Mouse (Mus musculus) stomach, postnatal 0 days (tissue): Measurements from ENCODE around the gene Etfbkmt. TPM values are rescaled to one million over a fixed set of nuclear protein-coding genes. Genes with fewer than 3 reads are reported as not detected.
A peak's percentile ranks its signal among the peaks of the same experiment; 100 is the strongest.

Experiments used
- ATAC-seq: fragments of 200-750 bp; cut with Nextera tagmentation; 2 replicates; pipeline ENCODE4 v1.8.0; 2017; ENCODE audit not compliant: low FRiP score, low TSS enrichment
- DNase-seq: peaks from one replicate; pipeline ENCODE4 v3.0.0-alpha.2; 2016; ENCODE audit warnings: low spot score
- H3K27ac ChIP-seq: fragments of 300-500 bp; sonication (generic); replicated peaks from 2 replicates; pipeline ENCODE4 v1.5.1; 2014; ENCODE audit warnings: mild to moderate bottlenecking, control low read depth
- H3K27me3 ChIP-seq: fragments of 300-500 bp; sonication (generic); 2 replicates; pipeline ENCODE4 v1.6.1; 2014; ENCODE audit warnings: low read length; ENCODE audit not compliant: control insufficient read depth, insufficient read depth
- H3K36me3 ChIP-seq: fragments of 300-500 bp; sonication (generic); 2 replicates; pipeline ENCODE4 v1.6.1; 2014; ENCODE audit warnings: low read length, mixed read lengths; ENCODE audit not compliant: control insufficient read depth, insufficient read depth
- H3K4me1 ChIP-seq: fragments of 300-500 bp; sonication (generic); replicated peaks from 2 replicates; pipeline ENCODE4 v1.6.1; 2014; ENCODE audit warnings: antibody characterized with exemption; ENCODE audit not compliant: control insufficient read depth, insufficient read depth
- H3K4me2 ChIP-seq: fragments of 300-500 bp; sonication (generic); replicated peaks from 2 replicates; pipeline ENCODE4 v1.6.1; 2014; ENCODE audit warnings: low read depth, mild to moderate bottlenecking, control low read depth, moderate library complexity
- H3K4me3 ChIP-seq: fragments of 300-500 bp; sonication (generic); 2 replicates; pipeline ENCODE4 v1.5.1; 2014; ENCODE audit warnings: low read depth, low read length, control low read depth
- H3K9ac ChIP-seq: fragments of 300-500 bp; sonication (generic); 2 replicates; pipeline ENCODE4 v1.6.1; 2014; ENCODE audit warnings: mild to moderate bottlenecking, low read length, control low read depth, mixed read lengths
- H3K9me3 ChIP-seq: fragments of 300-500 bp; sonication (generic); 2 replicates; pipeline ENCODE4 v1.6.1; 2016; ENCODE audit warnings: low read length; ENCODE audit not compliant: control insufficient read depth
- CTCF ChIP-seq: IDR thresholded peaks from 2 replicates; pipeline ENCODE4 v1.5.1; 2016; ENCODE audit warnings: antibody characterized with exemption, low read depth, mild to moderate bottlenecking, moderate library complexity
- EP300 ChIP-seq: optimal IDR thresholded peaks from 2 replicates; pipeline ENCODE3; 2016; ENCODE audit warnings: antibody characterized with exemption
- WGBS: fragments of 180-500 bp; shearing (Covaris S2); extraction: QIAGEN DNeasy Blood & Tissue Kit; methylation state at CpG from one replicate; pipeline ENCODE4 v1.1.7; 2014; 5-methylcytosine and 5-hydroxymethylcytosine counted together
- polyA plus RNA-seq: library from polyadenylated mRNA; unstranded; fragments of >200 nt; fragmentation: Nextera tagmentation; extraction: Ambion mirVana; gene quantifications from 2 replicates; pipeline ENCODE4 v1.2.1, GENCODE M21; 2015

Gene Etfbkmt
- polyA plus RNA-seq, 1 experiment from 2014 or later = 12.6 TPM

DNA sequence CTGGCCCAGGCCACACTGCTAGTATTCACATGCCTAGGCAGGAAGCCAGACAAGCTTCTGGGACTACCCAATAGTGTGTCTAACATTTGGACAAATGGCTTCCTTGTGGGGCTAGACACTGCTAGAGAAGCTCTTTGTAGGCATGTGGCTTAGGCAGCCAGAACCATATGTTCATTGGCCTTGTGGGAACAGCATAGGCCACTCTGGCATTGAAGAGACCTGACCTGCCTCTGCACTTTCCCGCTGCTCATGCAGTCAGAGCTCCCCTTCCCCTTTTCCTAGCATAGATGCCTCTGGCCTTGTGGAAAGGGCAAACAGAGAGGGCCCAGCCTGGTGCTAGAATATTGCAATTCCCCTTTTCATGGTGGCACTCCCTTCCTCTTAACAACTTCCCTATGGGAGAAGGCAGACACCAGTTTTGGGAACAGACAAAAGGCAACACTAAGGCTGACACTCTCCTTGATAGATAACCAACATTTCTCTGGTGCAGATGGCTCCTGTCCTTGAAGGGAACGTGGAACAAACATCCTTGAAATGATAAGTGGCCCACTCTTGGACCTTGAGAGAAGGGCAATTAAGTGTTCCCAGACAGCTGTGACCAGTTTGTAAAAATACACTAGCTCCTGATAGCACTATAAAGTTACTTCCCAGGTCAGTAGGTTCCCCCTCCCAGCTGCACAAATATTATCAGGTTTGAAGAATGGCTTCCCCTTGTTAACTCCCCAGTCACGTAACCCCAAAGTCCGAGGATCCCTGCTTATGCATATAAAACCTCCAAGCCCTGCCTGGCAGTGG is 34.4 kb downstream of the Etfbkmt start:
- Histone ChIP-seq H3K9ac (no peak overlapping the region), H3K27ac (no peak overlapping the region), H3K4me1 (no peaks in the 10 kb centered on the region), H3K27me3 (no peaks in the 10 kb centered on the region), H3K9me3 (no peaks in the 10 kb centered on the region), H3K4me3 (no peak overlapping the region), H3K36me3 (peaks cover 10% of the 10 kb centered on the region), H3K4me2 (no peak overlapping the region)
- ATAC-seq (no peak), DNase-seq (no peak)
- 45% methylated on average over 4 of the region's 4 CpGs for WGBS
- TF ChIP-seq CTCF (no peak), EP300 (no peak)

DNA sequence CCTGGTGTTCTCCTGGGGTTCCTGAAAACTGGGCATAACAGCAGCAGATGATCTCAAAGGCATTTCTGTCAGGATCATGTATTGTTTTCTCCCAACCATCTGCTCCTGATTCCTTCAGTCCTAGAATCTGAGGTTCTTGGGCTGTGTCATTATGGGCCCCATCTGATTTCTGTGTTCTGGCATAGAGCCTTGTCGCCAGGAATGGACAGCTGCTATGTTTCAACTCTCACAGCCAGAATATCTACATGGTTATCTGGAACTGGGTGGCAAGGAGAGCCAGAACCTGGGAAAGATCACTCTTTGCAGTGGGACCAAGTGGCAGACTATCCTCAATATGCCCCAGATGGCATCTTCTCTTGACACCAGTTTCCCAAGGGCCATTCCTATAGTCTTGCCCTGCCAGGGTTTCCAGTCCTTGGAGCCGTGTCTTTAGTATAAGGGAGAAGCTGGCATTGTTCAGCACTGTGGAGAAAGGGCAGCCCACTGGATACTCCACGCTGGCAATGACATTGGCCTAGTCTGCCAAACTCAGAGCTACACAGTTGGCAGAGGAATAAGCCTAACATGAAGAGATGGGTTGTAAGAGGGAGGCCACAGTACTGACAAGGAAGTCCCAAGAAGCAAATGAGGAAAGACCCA is 35.4 kb downstream of the Etfbkmt start:
- Histone ChIP-seq H3K36me3 (peaks cover 10% of the 10 kb centered on the region), H3K27ac (no peak overlapping the region), H3K4me3 (no peak overlapping the region), H3K4me1 (no peaks in the 10 kb centered on the region), H3K9ac (no peak overlapping the region), H3K9me3 (no peaks in the 10 kb centered on the region), H3K27me3 (no peaks in the 10 kb centered on the region), H3K4me2 (no peak overlapping the region)
- WGBS = 80% methylated on average over 3 of the region's 3 CpGs
- TF ChIP-seq CTCF (no peak), EP300 (no peak)
- ATAC-seq (no peak), DNase-seq (no peak)

DNA sequence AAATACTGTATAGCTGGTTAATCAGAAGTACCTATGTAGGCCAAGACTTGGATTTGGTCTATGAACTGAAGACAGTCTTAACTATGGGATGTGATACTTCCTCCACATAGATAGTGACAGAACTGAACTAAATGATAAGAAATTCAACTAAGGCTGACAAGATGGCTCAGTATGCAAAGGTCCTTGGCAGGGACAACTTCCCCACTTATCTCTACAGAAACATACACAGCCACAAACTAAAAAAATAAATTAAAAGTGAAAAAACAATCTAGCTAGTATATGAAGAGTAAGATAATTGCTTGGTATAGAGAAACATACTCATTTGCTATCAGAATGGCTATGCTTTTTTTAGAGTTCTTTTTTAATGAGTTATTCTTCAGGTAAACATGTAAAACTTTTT is 39.4 kb downstream of the Etfbkmt start:
- DNase-seq = no peak
- H3K9me3 ChIP-seq = no peaks in the 10 kb centered on the region
- no peak overlapping the region for H3K4me2 ChIP-seq
- H3K27ac ChIP-seq = no peak overlapping the region
- H3K4me3 ChIP-seq = no peak overlapping the region
- H3K9ac ChIP-seq = no peak overlapping the region
- no peak for ATAC-seq
- TF ChIP-seq CTCF = no peak
- no peak for TF ChIP-seq EP300
- no peaks in the 10 kb centered on the region for H3K4me1 ChIP-seq
- no peaks in the 10 kb centered on the region for H3K27me3 ChIP-seq
- H3K36me3 ChIP-seq = peaks cover 21% of the 10 kb centered on the region

DNA sequence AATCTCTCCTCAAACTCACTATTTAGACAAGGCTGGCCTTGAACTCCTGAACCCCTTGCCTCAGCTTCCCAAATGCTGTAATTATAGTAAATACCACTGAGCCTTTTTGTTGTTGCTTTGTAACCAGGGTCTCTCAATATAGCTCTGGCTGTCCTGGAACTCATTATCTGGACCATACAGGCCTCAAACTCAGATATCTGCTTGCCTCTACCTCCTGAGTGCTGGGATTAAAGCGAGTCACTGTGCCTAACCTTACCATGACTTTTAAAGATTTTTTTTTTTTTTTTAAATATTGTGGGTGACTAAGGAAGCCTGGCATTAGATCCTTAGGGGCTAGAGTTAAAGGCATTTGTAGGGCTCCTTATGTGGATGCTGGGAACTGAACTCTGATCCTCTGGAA is 44.4 kb downstream of the Etfbkmt start:
- ATAC-seq = no peak
- DNase-seq = no peak
- H3K9ac ChIP-seq = no peak overlapping the region
- TF ChIP-seq EP300 = no peak
- no peak for TF ChIP-seq CTCF
- 0 out of 2 replicates have a peak, but pooled peaks cover 4% of the 10 kb centered on the region for H3K4me1 ChIP-seq
- H3K36me3 ChIP-seq = peaks cover 11% of the 10 kb centered on the region
- no peaks in the 10 kb centered on the region for H3K9me3 ChIP-seq
- no peak overlapping the region for H3K4me2 ChIP-seq
- H3K27ac ChIP-seq = no peak overlapping the region
- 88% methylated on average over 1 of the region's 1 CpGs for WGBS
- no peak overlapping the region for H3K4me3 ChIP-seq
- no peaks in the 10 kb centered on the region for H3K27me3 ChIP-seq

DNA sequence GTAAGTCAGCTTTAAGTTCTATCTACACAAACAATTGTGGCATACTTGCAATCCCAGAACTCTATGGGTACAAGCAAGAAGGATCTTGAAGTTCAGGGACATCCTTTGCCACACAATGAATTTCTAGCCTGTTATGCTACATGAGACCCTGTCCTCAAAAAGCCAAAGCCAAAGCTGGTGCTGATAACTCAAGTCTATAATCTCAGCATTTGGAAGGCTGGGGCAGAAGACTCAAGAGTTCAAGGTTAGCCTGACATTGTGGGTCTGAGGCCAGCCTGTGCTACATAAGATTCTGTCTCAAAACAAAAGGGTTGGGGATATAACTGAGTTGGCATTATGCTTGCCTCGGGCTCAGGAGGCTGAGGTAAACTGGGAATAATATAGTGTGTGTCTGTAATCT is 47.7 kb downstream of the Etfbkmt start:
- ATAC-seq = no peak
- Histone ChIP-seq H3K9ac (no peak overlapping the region), H3K4me3 (peak overlapping the region; percentile 77)

More for the DNA sequence above, 47.7 kb downstream of the Etfbkmt start:
- TF ChIP-seq EP300 (no peak), CTCF (no peak)
- H3K36me3 ChIP-seq = peaks cover under 1% of the 10 kb centered on the region; the same call in 1 of the 2 replicates
- WGBS = 58% methylated on average over 1 of the region's 1 CpGs
- H3K9me3 ChIP-seq = no peaks in the 10 kb centered on the region
- no peak overlapping the region for H3K27ac ChIP-seq
- no peaks in the 10 kb centered on the region for H3K27me3 ChIP-seq
- 0 out of 2 replicates have a peak, but pooled peaks cover 4% of the 10 kb centered on the region for H3K4me1 ChIP-seq
- H3K4me2 ChIP-seq = peak overlapping the region; percentile 70
- no peak for DNase-seq
